Mouse (Mus musculus) liver, adult 2 months (tissue): ENCODE results near the gene Tsr1.

Experiments
- CTCF ChIP-seq: fragments of 200-500 bp; IDR thresholded peaks from 2 replicates; pipeline ENCODE4 v1.5.1; 2011; ENCODE audit warnings: low read depth, low read length, control low read depth
- POLR2A ChIP-seq: fragments of 200-500 bp; IDR thresholded peaks from 2 replicates; pipeline ENCODE4 v1.6.1; 2011; ENCODE audit warnings: low read length, control low read depth; ENCODE audit not compliant: insufficient read depth; ENCODE audit errors: extremely low read depth

- TF ChIP-seq POLR2A (no peak), CTCF (no peak)
Observed at GRCm38 (mm10) chr11:74866640-74867039, 31.2 kb upstream of the Tsr1 start.
